Mouse (Mus musculus) lung, adult 2 months (tissue): ENCODE results near the gene Slc45a3.

Source experiments
- CTCF ChIP-seq: fragments of 200-500 bp; IDR thresholded peaks from 2 replicates; pipeline ENCODE4 v1.5.1; 2011; ENCODE audit warnings: mild to moderate bottlenecking, low read length, control low read depth; ENCODE audit not compliant: insufficient read depth
- POLR2A ChIP-seq: fragments of 200-500 bp; IDR thresholded peaks from 2 replicates; pipeline ENCODE4 v1.6.1; 2011; ENCODE audit warnings: low read depth, mild to moderate bottlenecking, control low read depth, low read length, borderline replicate concordance; ENCODE audit errors: extremely low read depth

- TF ChIP-seq POLR2A (no peak), CTCF (no peak)
Observed at GRCm38 (mm10) chr1:132005466-132005865, 42.7 kb downstream of the Slc45a3 start.
